16 mouse cellular contexts compared by ENCODE assay signal in genomic region chr11:103760891-103761290, GRCm38 (mm10). TPM values are rescaled to one million over a fixed set of nuclear protein-coding genes. Genes with fewer than 3 reads are reported as not detected.
DNase-seq lines count a peak whose midpoint lies in the region; ATAC-seq and TF ChIP-seq lines count a peak whose summit lies in the region.
"Not testable (repeated sequence)": the region's sequence is repeated elsewhere in the genome, so short reads cannot be mapped to it uniquely, and the experiment has no call there.
"Had no signal": no experiment of that assay in that cellular context is flagged by ENCODE, and none has a peak within 500 bp of the region (broad histone marks: within the 10 kb centered on the region; RNA-seq: fewer than 3 reads in every experiment).

No protein-coding gene starts in this region.

- not testable (repeated sequence) for H3K9me3 ChIP-seq in lung, embryonic 14.5 days (ENCODE audit: low read depth, low read length)

- POLR2A ChIA-PET in Patski (lab: Charles Lee), result interaction anchor here (0.6 kb wide), 1 partner anchor 121 kb away, joined by 3 read pairs; no protein-coding TSS in a partner anchor

- ATAC-seq in Patski; lung, embryonic 14.5 days (ENCODE audit: insufficient read depth): not testable (repeated sequence)

- H3K9ac ChIP-seq in lung, embryonic 14.5 days, result not testable (repeated sequence)

- DNase-seq in 416B (ENCODE audit: low read depth) (peak; percentile 16), ES-CJ7 (ENCODE audit: low read depth, low spot score) (peak; percentile 43)
- DNase-seq in Patski (ENCODE audit: low read depth, low spot score); brain, embryonic 14.5 days (ENCODE audit: low read depth); layer of hippocampus, adult 2 months (ENCODE audit: low spot score in 2 of 2); lung, embryonic 14.5 days: not testable (repeated sequence)
- peak; percentile 10 for DNase-seq in splenic B cell, adult 2 months (ENCODE audit: low read depth, low spot score)

- H3K27me3 ChIP-seq in Patski, result peaks cover 11% of the 10 kb centered on the region
- H3K27me3 ChIP-seq in lung, embryonic 14.5 days (ENCODE audit: insufficient read depth, low read length); splenic B cell, adult 2 months (ENCODE audit: control insufficient read depth, insufficient read depth, low read length, poor library complexity, severe bottlenecking): not testable (repeated sequence)

- WGBS in lung, embryonic 14.5 days, result 85% methylated on average over 5 of the region's 5 CpGs

- not testable (repeated sequence) for TF ChIP-seq POLR2A in brain, embryonic 14.5 days (IDR thresholded peaks at IDR 0.05; ENCODE audit: borderline replicate concordance, extremely low read depth, insufficient read depth, insufficient read length, poor library complexity, severe bottlenecking)

- TF ChIP-seq CTCF in Patski (IDR thresholded peaks at IDR 0.05), result peak; percentile 44
- 0 out of 2 replicates have a peak, but pooled peaks have one; percentile 26 for TF ChIP-seq CTCF in brain, embryonic 14.5 days (IDR thresholded peaks at IDR 0.05; ENCODE audit: borderline replicate concordance, extremely low read depth, insufficient read depth, insufficient read length)
- peak; percentile 36 for TF ChIP-seq CTCF in layer of hippocampus, adult 2 months (conservative IDR thresholded peaks at IDR 0.05)
- TF ChIP-seq CTCF in lung, embryonic 14.5 days (IDR thresholded peaks at IDR 0.05; ENCODE audit: low read depth), result peak; percentile 22; the same call in 1 of the 2 replicates

- in situ Hi-C loops in Patski (cut with MboI; ENCODE audit: low pct_unique_long_range_greater_than_20kb), result loop anchor here (5.0 to 25.0 kb wide), 2 partner anchors 151 to 426 kb away; partner anchors contain the start of gene Sppl2c

- H3K4me1 ChIP-seq in lung, embryonic 14.5 days (ENCODE audit: insufficient read depth), result not testable (repeated sequence)

- not testable (repeated sequence) for H3K4me2 ChIP-seq in lung, embryonic 14.5 days

- CTCF ChIA-PET in Patski (lab: Charles Lee), result interaction anchor here (3.6 kb wide), 1 partner anchor 151 kb away, joined by 16 read pairs; no protein-coding TSS in a partner anchor

- H3K36me3 ChIP-seq in lung, embryonic 14.5 days (ENCODE audit: insufficient read depth); splenic B cell, adult 2 months (ENCODE audit: control insufficient read depth, insufficient read depth, low read length, poor library complexity, severe bottlenecking): not testable (repeated sequence)

- not testable (repeated sequence) for H3K27ac ChIP-seq in layer of hippocampus, adult 2 months; lung, embryonic 14.5 days (ENCODE audit: low read depth)

- not testable (repeated sequence) for H3K4me3 ChIP-seq in layer of hippocampus, adult 2 months; lung, embryonic 14.5 days (ENCODE audit: low read depth, low read length)

RNA-seq across cellular contexts. Expression of gene Wnt9b, which starts 11.3 kb away (rescaled TPM):
- polyA plus RNA-seq in Patski (2021), result not detected
- 0.34 and 0.56 TPM in 2 replicates for polyA plus RNA-seq in brain, embryonic 14.5 days (2012; rRNA removed)
- under 1 TPM; 0.34 to 0.36 TPM for total RNA-seq in layer of hippocampus, adult 2 months (2021)
- polyA plus RNA-seq in lung, embryonic 14.5 days (2014; fragmentation: Nextera tagmentation; extraction: Ambion mirVana), result not detected in 2 replicates
- total RNA-seq: CH12.LX had no signal
- polyA plus RNA-seq: erythroblast, embryonic 14.5 days; G1E; inflammation-experienced regulatory T-cells, adult 6 months had no signal

RNA-seq across cellular contexts. Expression of gene Wnt3, which starts 13.1 kb away (rescaled TPM):
- polyA plus RNA-seq in Patski (2021), result not detected
- 8.6 and 11.4 TPM in 2 replicates for polyA plus RNA-seq in brain, embryonic 14.5 days (2012; rRNA removed)
- total RNA-seq in layer of hippocampus, adult 2 months (2021), result 1 to 10 TPM; 1.4 to 1.5 TPM
- 0.18 TPM in 2 replicates for polyA plus RNA-seq in lung, embryonic 14.5 days (2014; fragmentation: Nextera tagmentation; extraction: Ambion mirVana)
- total RNA-seq: gastrocnemius, postnatal 25 days; heart, adult 18-20 months; heart, postnatal 10 days; heart, postnatal 36 days had no signal
- polyA plus RNA-seq: adrenal gland, adult 2 months; erythroblast, embryonic 14.5 days; G1E had no signal
